Mouse (Mus musculus) brain, embryonic 14.5 days (tissue): Measurements from ENCODE around the gene Pde4dip.

Experiments used
- CTCF ChIP-seq: fragments of 200-500 bp; IDR thresholded peaks from 2 replicates; pipeline ENCODE4 v1.5.1; 2012; ENCODE audit warnings: inconsistent platforms, mild to moderate bottlenecking, moderate library complexity, borderline replicate concordance; ENCODE audit not compliant: insufficient read depth, insufficient read length; ENCODE audit errors: extremely low read depth
- POLR2A ChIP-seq: fragments of 200-500 bp; IDR thresholded peaks from 2 replicates; pipeline ENCODE4 v1.6.1; 2012; ENCODE audit warnings: mild to moderate bottlenecking, inconsistent platforms, borderline replicate concordance; ENCODE audit not compliant: poor library complexity, insufficient read depth, insufficient read length, severe bottlenecking; ENCODE audit errors: extremely low read depth

GRCm38 (mm10) chr3:97702448-97703080 is 185.9 kb downstream of the Pde4dip start:
- TF ChIP-seq CTCF: no peak
- no peak for TF ChIP-seq POLR2A
